Mouse (Mus musculus) central nervous system, embryonic 14 days (tissue): ENCODE results near the gene Dlk1. TPM values are rescaled to one million over a fixed set of nuclear protein-coding genes. Genes with fewer than 3 reads are reported as not detected.

Experiments used
- polyA plus RNA-seq: library from polyadenylated mRNA; depleted of rRNA; stranded (reverse); fragments of >200 nt; gene quantifications from 2 replicates; pipeline ENCODE4 v1.2.3, GENCODE M21; 2012; rRNA removed

Dlk1 gene
- 242 and 723 TPM in 2 replicates for polyA plus RNA-seq

GRCm38 (mm10) chr12:109452592-109452991, at the start of gene Dlk1:
Dlk1 (plus strand) TSS chr12:109452823.

Other genes with a start within 250 kb of the Dlk1 start
- gene Rtl1, start 147.5 kb downstream of the Dlk1 start, polyA plus RNA-seq, result 0.80 and 2.1 TPM in 2 replicates